Mouse (Mus musculus) forebrain, embryonic 14.5 days (tissue): ENCODE measurements around the gene Tacr2. TPM values are rescaled to one million over a fixed set of nuclear protein-coding genes. Genes with fewer than 3 reads are reported as not detected.

Source experiments
- ATAC-seq: fragments of 200-750 bp; cut with Nextera tagmentation; 2 replicates; pipeline ENCODE4 v1.8.0; 2017; ENCODE audit warnings: mild to moderate bottlenecking, moderate library complexity
- DNase-seq: peaks from one replicate; pipeline ENCODE4 v3.0.0-alpha.2; 2015; ENCODE audit warnings: low spot score
- H3K27ac ChIP-seq: fragments of 300-500 bp; sonication (generic); 2 replicates; pipeline ENCODE4 v1.5.1; 2014; ENCODE audit warnings: low read depth, mild to moderate bottlenecking, control low read depth, low read length, moderate library complexity
- H3K27me3 ChIP-seq: fragments of 300-500 bp; sonication (generic); replicated peaks from 2 replicates; pipeline ENCODE4 v1.6.1; 2014; ENCODE audit warnings: low read length, control low read depth, mixed read lengths; ENCODE audit not compliant: control insufficient read depth, insufficient read depth
- H3K36me3 ChIP-seq: fragments of 300-500 bp; sonication (generic); 2 replicates; pipeline ENCODE4 v1.6.1; 2014; ENCODE audit warnings: low read length, control low read depth; ENCODE audit not compliant: control insufficient read depth, insufficient read depth
- H3K4me1 ChIP-seq: fragments of 300-500 bp; sonication (generic); 2 replicates; pipeline ENCODE4 v1.6.1; 2014; ENCODE audit warnings: antibody characterized with exemption, low read length, control low read depth; ENCODE audit not compliant: control insufficient read depth, insufficient read depth
- H3K4me2 ChIP-seq: fragments of 300-500 bp; sonication (generic); 2 replicates; pipeline ENCODE4 v1.6.1; 2014; ENCODE audit warnings: mild to moderate bottlenecking, control low read depth, low read length
- H3K4me3 ChIP-seq: fragments of 300-500 bp; sonication (generic); 2 replicates; pipeline ENCODE4 v1.5.1; 2014; ENCODE audit warnings: low read depth, low read length, control low read depth
- H3K9ac ChIP-seq: fragments of 300-500 bp; sonication (generic); 2 replicates; pipeline ENCODE4 v1.6.1; 2014; ENCODE audit warnings: mild to moderate bottlenecking, low read length, control low read depth, moderate library complexity
- H3K9me3 ChIP-seq: fragments of 300-500 bp; sonication (generic); replicated peaks from 2 replicates; pipeline ENCODE4 v1.6.1; 2016; ENCODE audit warnings: low read length, control low read depth, mixed read lengths; ENCODE audit not compliant: control insufficient read depth
- WGBS: fragments of 180-500 bp; shearing (Covaris S2); extraction: QIAGEN DNeasy Blood & Tissue Kit; methylation state at CpG from one replicate; pipeline ENCODE4 v1.1.7; 2014; 5-methylcytosine and 5-hydroxymethylcytosine counted together
- polyA plus RNA-seq: library from polyadenylated mRNA; unstranded; fragments of >200 nt; fragmentation: Nextera tagmentation; extraction: Ambion mirVana; gene quantifications from 2 replicates; pipeline ENCODE4 v1.2.1, GENCODE M21; 2014

Tacr2 gene
- polyA plus RNA-seq = not detected in 2 replicates

- no peak within 1 kb of the TSS for H3K4me2 ChIP-seq
- no peak within 1 kb of the TSS for H3K4me3 ChIP-seq
- no peak within 1 kb of the TSS for H3K27ac ChIP-seq
- H3K9ac ChIP-seq = no peak within 1 kb of the TSS
- 58% methylated on average over 12 of the region's 12 CpGs for WGBS
- no peaks in the 10 kb centered on the region for H3K36me3 ChIP-seq
- no peak for ATAC-seq
- no peaks in the 10 kb centered on the region for H3K4me1 ChIP-seq
- H3K27me3 ChIP-seq = no peaks in the 10 kb centered on the region
- no peaks in the 10 kb centered on the region for H3K9me3 ChIP-seq
- DNase-seq = no peak
These were observed at the start of gene Tacr2 for GRCm38 (mm10) chr10:62252000-62252488. Gene Tacr2, plus strand, starts transcription at chr10:62252438.

- Histone ChIP-seq H3K9ac (no peak overlapping the region), H3K4me1 (no peaks in the 10 kb centered on the region), H3K4me2 (no peak overlapping the region), H3K27ac (no peak overlapping the region), H3K27me3 (no peaks in the 10 kb centered on the region), H3K9me3 (no peaks in the 10 kb centered on the region), H3K36me3 (no peaks in the 10 kb centered on the region), H3K4me3 (no peak overlapping the region)
- DNase-seq (no peak), ATAC-seq (no peak)
- 87% methylated on average over 6 of the region's 6 CpGs for WGBS
These were observed 49.7 kb upstream of the Tacr2 start for GRCm38 (mm10) chr10:62202574-62202973.

GRCm38 (mm10) chr10:62208241-62208896 lies 43.9 kb upstream of the Tacr2 start:
- ATAC-seq (no peak), DNase-seq (no peak)
- H3K4me3 ChIP-seq = no peak overlapping the region
- H3K27ac ChIP-seq = no peak overlapping the region
- no peak overlapping the region for H3K4me2 ChIP-seq
- no peaks in the 10 kb centered on the region for H3K36me3 ChIP-seq
- no peaks in the 10 kb centered on the region for H3K4me1 ChIP-seq
- no peaks in the 10 kb centered on the region for H3K27me3 ChIP-seq
- WGBS = 85% methylated on average over 10 of the region's 10 CpGs
- no peak overlapping the region for H3K9ac ChIP-seq
- H3K9me3 ChIP-seq = no peaks in the 10 kb centered on the region

GRCm38 (mm10) chr10:62211310-62211709 lies 40.9 kb upstream of the Tacr2 start:
- no peaks in the 10 kb centered on the region for H3K9me3 ChIP-seq
- no peaks in the 10 kb centered on the region for H3K36me3 ChIP-seq
- DNase-seq (no peak), ATAC-seq (no peak)
- H3K27me3 ChIP-seq = no peaks in the 10 kb centered on the region
- no peak overlapping the region for H3K9ac ChIP-seq
- no peak overlapping the region for H3K4me2 ChIP-seq
- 73% methylated on average over 6 of the region's 6 CpGs for WGBS
- H3K27ac ChIP-seq = no peak overlapping the region
- no peak overlapping the region for H3K4me3 ChIP-seq
- no peaks in the 10 kb centered on the region for H3K4me1 ChIP-seq

DNA sequence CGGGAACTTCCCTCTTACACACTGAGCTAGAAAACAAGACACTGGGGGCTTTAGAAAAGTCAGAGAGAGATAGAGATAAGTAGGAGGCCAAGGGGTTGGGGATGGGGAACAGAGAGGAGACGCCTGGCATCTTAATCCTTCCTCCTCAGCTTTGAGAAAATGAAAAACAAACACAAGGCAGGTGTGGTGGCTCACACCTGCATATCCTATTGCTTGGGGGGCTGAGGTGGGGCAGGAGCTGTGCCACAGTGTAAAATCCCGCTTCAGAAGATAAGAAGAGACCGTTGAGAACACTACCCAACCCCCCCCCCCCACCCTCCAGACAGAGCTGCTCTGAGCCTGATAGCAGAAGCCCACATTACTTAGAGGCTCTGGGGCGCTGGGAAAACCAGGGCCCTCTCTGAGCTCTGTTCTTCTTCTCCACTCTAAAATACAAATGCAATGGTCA lies 37.0 kb upstream of the Tacr2 start:
- ATAC-seq (no peak), DNase-seq (no peak)
- Histone ChIP-seq H3K4me3 (no peak overlapping the region), H3K9me3 (no peaks in the 10 kb centered on the region), H3K27me3 (no peaks in the 10 kb centered on the region), H3K4me2 (no peak overlapping the region), H3K9ac (no peak overlapping the region), H3K4me1 (no peaks in the 10 kb centered on the region), H3K36me3 (no peaks in the 10 kb centered on the region), H3K27ac (no peak overlapping the region)
- 58% methylated on average over 5 of the region's 5 CpGs for WGBS

DNA sequence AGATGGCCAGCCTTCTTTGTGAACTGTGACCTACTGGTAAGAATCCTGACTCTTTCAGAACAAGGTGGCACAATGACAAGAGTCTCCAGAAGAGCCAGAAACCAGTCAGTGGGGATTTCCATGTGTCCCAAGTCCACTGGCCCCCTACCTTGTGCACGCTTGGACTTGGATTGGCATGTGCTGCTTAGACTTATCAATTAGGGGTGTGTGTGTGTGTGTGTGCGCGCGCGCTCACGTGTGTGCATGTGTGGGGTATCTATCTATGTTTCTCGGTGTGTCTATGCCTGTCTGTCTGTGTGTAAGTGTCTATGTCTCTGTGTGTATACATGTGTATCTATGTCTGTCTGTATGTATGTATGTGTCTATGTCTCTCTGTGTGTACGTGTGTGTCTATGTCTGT lies 36.6 kb upstream of the Tacr2 start:
- no peak for ATAC-seq
- Histone ChIP-seq H3K4me2 (no peak overlapping the region), H3K4me1 (no peaks in the 10 kb centered on the region), H3K27ac (no peak overlapping the region), H3K27me3 (no peaks in the 10 kb centered on the region), H3K4me3 (no peak overlapping the region), H3K9ac (no peak overlapping the region), H3K36me3 (no peaks in the 10 kb centered on the region), H3K9me3 (no peaks in the 10 kb centered on the region)
- WGBS = 95% methylated on average over 8 of the region's 8 CpGs
- no peak for DNase-seq

DNA sequence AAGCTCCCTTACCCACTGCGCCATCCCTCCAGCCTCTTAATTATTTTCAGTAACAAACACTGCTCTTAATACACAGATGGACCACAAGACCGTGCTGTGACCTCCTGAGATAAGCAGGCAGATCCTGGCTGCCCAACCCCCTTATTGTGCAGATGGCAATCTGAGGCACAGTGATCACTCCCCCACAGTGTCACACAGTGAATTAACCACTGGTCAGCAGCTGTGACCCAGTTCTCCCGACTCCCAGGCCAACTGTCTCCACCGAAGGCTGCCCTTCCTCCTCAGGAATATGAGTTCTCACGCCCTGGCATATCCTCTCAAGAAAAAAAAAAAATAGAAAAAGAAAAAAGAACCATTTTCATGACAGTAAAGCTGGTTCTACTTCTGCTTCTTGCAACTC lies 35.6 kb upstream of the Tacr2 start:
- 62% methylated on average over 5 of the region's 5 CpGs for WGBS
- Histone ChIP-seq H3K27me3 (no peaks in the 10 kb centered on the region), H3K9ac (no peak overlapping the region), H3K4me1 (no peaks in the 10 kb centered on the region), H3K36me3 (no peaks in the 10 kb centered on the region), H3K27ac (peak overlapping the region; percentile 44; the same call in 1 of the 2 replicates), H3K4me3 (no peak overlapping the region), H3K9me3 (no peaks in the 10 kb centered on the region), H3K4me2 (no peak overlapping the region)
- ATAC-seq = no peak
- no peak for DNase-seq

DNA sequence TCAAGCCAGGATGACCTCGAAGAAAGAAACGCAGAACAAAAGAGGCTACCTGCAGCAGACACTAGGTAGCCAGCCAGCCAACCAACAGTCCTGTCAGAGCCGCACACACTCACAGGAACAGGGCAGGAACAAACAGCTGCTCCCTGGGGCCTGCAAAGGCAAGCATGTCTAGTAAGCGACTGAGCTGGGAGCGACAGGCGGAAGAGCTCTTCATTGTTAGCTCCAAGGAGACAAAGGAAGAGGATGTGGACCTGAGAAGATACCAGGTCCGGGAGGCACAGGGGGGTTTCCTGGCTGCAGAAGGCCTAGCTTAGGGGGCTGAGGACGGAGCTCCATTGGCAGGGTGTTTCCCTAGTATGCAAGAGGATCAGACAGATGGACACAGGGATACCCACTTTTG lies 35.0 kb upstream of the Tacr2 start:
- Histone ChIP-seq H3K9ac (no peak overlapping the region), H3K4me3 (no peak overlapping the region), H3K4me1 (no peaks in the 10 kb centered on the region), H3K27ac (0 out of 2 replicates have a peak overlapping the region, but pooled peaks have one; percentile 44), H3K9me3 (no peaks in the 10 kb centered on the region), H3K36me3 (no peaks in the 10 kb centered on the region), H3K4me2 (no peak overlapping the region), H3K27me3 (no peaks in the 10 kb centered on the region)
- 41% methylated on average over 8 of the region's 8 CpGs for WGBS
- ATAC-seq (no peak), DNase-seq (peak; percentile 25)

DNA sequence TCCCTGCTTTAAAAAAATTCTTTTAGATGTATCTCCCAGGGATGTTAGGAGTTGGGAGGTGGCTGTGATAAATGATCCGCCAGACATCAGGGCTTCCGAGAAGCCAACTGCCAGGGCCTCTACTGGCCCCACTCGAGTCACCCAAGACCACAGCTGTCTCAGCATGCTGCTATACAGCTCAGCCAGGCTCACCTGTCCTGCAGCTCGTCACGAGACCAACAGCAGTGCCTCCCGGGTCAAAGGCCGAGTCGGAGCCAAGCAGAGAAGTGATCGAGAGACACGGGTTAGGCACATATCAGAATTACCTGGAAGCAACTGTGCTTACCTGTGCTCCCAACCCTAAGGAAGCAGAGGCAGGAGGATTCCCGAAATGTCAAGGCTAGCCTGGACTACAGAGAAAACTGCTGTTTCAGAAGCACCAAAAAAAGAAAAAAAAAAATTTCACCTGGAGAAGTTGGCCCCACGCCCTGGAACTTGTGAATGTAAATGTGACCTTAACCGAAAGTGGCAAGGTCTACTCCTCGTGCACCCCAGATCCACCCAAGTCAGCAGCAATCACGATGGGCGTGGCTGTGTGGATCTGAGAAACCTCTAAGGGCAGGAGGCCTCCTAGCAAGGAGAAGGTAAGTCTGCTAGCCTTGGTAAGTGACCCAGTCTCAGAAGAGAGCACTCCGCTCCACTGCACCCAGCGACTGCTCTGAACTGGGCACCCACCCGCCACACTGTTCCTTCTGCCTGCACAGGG lies 34.0 kb upstream of the Tacr2 start:
- Histone ChIP-seq H3K4me2 (no peak overlapping the region), H3K4me1 (no peaks in the 10 kb centered on the region), H3K36me3 (no peaks in the 10 kb centered on the region), H3K27ac (no peak overlapping the region), H3K27me3 (no peaks in the 10 kb centered on the region), H3K9me3 (no peaks in the 10 kb centered on the region), H3K4me3 (no peak overlapping the region), H3K9ac (no peak overlapping the region)
- DNase-seq (no peak), ATAC-seq (no peak)
- 90% methylated on average over 19 of the region's 19 CpGs for WGBS
